Mouse (Mus musculus) T-cell, adult 2 months (primary cell): ENCODE measurements around the gene 1700037H04Rik.

Experiments used
- DNase-seq: peaks from one replicate; pipeline ENCODE4 v3.0.0; 2022; ENCODE audit warnings: low spot score

The 1700037H04Rik gene

DNA sequence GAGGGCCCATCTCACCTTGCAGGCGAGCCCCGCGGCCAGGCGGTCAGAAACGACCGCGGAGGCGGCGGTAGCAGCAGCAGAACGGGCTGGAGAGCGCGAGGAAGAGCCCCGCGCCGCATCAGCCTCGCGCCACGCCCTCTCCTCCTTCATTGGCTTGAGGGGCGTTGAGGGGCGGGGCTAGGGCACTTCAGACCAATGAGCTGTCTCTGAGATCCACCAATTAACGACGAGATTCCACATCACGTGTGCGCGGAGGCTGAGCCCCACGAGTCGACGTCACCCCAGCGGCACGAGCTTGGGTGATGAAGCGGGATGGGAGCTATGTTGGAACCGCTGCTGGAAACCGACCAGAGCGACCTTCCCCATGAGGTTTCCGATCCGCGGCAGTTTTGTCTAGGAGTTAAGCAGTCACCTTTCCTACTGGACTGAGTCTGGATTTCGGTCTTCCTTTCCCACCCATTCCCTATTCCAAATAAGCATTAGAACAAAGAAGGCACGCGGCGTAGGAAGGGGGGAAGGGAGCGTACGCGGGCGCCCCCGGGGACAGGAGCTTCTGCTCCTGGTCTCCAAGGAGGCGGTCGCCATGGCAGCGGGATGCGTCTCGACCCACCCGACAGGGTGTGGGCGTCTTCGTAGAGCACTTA, at the start of gene 1700037H04Rik:
Gene 1700037H04Rik, minus strand, starts transcription at position 144 of the 644 bp plus-strand sequence.
- peak; percentile 95 for DNase-seq

DNA sequence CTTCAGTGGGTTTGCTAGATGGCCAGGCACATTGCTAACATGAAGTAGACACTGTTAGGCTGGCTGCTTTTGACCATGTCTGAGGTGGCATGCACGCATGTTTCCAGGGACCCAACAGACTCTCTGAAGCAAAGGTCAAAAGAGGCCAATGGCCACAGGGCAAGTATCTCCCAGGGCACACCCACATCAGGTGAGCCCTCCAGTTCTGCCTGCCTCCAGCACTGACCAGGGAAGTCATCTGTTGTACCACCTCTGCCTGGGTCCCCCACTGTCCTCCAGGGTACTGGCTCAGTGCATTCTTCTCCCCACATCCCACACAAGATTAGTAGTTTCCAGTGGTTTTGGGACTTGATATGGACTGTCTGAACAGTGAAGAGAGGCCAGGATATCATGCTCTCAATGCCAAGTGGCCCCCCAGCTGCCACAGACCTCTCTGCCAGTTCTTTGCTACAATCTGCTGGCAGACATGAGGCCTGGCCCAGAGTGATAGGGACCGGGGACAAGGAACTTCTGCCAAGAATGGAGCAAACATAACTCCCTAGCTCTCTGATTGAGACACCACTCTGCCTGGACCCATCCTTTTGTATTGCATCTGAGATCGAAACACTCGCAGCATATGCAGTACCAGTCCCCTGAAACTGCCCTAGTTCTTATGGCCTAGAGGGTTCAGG, 49.4 kb upstream of the 1700037H04Rik start:
- DNase-seq: no peak

DNA sequence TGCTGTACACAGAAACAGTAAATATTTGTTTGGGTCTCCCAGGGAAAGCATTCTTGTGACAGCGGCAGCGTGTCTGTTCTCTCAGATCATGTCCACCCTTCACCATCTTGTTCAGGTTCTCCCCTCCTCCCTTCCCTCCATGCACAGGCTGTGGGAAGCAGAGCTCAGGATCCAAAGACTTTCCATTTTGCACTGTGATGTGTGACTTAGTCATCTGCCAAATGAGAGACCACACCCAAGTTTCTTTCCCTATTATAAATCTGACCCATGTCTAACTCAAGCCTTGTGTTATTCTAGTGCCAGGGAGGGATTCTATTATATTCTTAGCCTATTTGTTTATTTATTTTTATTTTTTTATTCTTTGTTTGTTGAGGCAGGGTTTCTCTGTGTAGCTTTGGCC, 48.5 kb upstream of the 1700037H04Rik start:
- DNase-seq: no peak

DNA sequence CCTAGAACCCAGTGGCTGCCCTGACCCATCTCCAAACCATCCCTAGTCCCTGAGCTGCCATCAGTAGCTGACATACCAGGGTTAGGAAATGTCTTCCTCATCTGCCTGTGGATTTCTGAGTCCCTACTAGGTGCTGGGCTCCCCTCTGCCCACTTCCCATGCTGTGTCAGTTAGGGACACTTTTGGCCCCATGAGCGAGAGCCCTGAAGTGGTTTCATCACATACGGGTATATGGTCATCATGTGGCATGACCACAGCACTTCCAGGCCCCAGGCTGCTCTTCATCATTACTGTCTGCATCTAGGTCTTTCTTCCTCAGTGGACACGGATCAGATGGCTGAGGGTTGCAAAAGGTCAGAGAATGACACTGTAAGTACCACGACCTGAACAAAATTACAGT, 46.9 kb upstream of the 1700037H04Rik start, which contains the start of gene Ap5s1:
Gene Ap5s1, plus strand, starts transcription at position 301 of the 400 bp plus-strand sequence.
- no peak for DNase-seq

DNA sequence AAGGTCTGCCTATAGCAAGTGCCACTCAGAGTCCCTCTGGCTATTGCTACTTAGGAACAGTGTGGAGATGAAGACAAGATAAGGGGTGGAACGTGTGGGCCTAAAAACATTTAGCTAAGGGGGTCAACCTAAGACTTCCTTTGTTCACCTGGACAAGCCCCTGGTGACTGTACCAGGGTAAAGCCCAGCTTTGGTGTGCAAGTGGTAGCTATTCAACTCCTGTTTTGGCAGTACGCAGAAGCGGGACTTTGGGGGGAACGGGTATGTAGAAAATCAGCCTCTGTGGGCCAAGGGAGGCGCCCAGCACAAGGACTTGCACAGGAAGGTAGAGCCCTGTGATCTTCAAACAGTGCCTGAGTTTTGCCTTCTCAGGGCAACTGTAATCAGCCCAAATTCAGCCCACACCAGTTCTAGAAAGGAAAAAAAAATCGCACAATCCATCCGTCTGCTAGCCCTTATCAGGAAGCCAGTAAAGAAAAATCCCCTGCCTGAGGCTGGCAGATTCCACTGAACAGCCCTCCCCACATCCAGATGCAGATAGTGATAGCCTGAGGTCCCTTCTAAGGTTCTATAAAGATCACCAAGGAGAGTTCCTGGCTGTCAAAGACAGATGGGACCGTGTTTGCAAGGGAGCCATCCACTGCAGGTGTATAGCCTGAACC, 45.8 kb upstream of the 1700037H04Rik start:
- DNase-seq: no peak

DNA sequence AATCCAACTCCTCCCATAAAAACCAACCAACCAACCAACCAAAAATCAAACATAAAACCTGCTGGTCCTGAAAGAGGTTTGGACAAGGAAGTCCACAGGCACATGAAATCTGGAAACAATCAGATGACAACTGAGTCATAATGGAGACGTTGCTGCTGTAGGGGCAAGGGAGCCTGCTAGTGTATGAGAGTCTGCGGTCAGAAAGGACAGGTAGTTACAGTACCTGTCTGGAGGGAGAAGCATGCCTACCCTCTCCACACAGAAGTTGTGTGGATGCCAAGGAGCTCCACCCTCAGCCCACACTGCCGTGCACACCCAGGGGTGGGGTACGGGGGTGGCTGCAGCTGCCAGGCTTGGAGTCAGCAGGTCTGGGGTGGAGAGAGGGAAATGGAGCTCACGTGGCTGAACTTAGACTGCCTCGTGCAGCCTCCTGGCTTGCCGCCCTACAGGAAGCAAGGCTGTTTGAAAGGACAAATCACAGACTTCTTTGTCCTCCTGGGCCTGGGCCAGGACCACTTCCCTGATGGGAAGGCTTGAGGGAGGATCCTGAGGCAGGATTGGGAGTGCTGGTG, 44.6 kb upstream of the 1700037H04Rik start:
- DNase-seq: no peak

DNA sequence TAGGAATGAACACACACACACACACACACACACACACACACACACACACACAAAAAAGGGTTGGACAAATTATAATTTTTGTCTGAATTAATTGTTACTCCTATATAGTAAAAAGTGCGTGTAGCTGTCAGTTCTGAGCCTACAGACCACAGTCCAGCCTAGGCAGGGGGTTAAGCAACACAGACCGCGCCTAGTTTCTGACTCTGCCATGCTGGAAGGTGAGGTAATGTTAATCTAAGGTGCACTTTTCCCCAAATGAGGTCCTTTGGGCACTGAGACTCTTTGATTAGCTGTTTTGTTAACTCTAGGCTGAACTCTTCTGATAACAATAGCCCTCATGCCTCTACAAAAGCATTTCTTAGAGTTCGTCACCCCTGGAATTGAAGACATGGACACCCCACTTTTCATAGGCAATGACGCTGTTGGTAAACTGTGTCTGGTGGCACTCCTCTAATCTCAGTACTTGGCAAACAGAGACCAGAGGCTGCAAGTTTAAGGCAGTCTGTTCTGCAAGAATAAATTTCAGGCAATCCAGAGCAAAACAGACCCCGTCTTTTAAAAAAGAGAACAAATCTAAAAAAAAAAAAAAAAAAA, 44.0 kb upstream of the 1700037H04Rik start:
- no peak for DNase-seq

GRCm38 (mm10) chr2:131201262-131201661, 41.4 kb upstream of the 1700037H04Rik start:
- DNase-seq: no peak

GRCm38 (mm10) chr2:131200710-131201109, 40.8 kb upstream of the 1700037H04Rik start:
- no peak for DNase-seq

- DNase-seq: no peak
These were observed 36.9 kb upstream of the 1700037H04Rik start for GRCm38 (mm10) chr2:131196606-131197316.

DNA sequence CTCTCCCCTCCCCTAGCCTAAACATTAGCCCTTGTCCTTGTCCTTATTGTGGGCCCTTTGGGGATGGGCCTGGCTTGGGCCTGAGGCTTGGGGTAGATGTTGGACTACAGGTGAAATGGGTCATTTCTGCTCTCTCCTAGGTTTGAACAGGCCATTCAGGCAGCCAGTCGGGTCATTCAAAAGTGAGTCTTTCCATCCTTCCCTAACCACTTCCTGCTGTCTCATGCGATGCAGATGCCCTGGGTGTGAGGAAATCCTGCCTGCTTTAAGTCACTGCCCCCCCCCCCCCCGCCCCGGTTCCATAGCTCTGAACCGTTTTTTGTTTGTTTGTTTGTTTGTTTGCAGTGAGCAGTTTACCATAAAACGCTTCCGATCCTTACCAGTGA, 31.1 kb upstream of the 1700037H04Rik start:
- no peak for DNase-seq

DNA sequence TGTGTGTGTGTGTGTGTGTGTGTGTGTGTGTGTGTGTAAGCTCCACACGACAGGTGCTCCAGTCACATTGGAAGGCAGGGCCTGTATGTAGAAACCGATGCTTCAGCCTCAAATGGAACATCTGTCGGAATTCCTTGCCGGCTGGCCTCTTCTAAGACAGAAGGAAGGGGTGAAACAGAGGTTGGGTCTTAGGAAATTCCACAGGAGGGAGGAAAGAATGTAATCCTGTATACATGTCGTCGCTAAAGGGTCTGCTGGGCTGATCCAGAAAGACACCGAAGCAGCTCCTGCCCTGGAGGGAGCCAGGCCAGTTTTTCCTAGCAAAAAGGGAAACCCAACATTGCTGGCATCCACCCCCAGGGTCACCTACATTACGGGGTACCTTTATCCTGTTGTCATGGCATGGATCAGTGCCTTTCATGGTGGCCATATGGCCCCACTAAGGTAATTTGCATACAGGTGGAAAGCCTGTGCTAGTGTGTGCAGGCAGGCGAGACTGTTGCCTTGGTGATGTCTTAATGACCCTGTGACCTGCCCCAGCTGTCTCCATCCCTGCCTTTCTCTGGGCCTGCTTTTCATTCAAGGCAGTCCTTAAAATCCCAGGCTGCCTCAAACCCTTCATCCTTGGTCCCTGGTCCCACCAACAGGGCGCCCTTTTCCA, 30.6 kb upstream of the 1700037H04Rik start:
- no peak for DNase-seq

GRCm38 (mm10) chr2:131189521-131190309, 29.8 kb upstream of the 1700037H04Rik start:
- peak; percentile 57 for DNase-seq

GRCm38 (mm10) chr2:131188311-131188710, 28.4 kb upstream of the 1700037H04Rik start:
- DNase-seq: peak; percentile 24

- no peak for DNase-seq
These were observed 27.7 kb upstream of the 1700037H04Rik start for GRCm38 (mm10) chr2:131187602-131187922.

DNA sequence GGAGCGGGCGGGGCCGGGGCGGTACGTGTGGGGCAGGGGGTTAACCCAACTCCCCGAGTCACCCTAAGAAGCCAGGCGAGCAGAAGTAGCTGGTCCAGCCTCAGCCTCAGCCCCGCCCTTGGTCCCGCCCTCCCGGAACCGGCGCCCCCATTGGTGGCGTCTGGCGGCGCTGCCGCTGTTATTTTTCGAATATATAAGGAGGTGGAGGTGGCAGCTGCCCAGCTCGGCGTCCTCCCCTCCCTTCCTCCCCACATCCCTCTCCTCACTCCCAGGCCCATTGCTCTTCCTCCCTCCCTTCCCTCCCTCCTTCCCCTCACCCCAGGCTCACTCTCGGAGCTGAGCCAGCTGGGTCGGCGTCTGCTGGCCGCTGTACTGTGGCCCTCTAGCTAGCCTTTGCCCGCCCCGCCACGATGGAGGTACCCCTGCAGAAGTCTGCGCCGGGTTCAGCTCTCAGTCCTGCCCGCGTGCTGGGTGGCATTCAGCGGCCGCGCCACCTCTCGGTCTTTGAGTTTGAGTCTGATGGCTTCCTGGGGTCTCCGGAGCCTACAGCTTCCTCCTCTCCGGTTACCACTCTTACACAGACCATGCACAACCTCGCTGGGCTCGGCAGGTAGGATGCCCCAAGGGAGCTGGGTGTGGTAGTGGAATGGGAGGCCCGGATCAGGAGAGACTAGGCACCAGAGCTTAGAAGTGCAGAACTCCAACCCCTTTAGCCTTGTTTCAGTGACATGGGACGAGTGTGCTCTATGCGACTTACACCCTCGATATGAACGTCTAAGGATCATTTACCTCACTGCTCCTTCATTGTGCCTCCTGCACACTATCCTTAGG, 27.1 kb upstream of the 1700037H04Rik start, which contains the start of the genes Cdc25b and Spef1:
Gene Cdc25b, plus strand, starts transcription at position 179 of the 831 bp plus-strand sequence.
Gene Spef1, minus strand, starts transcription at position 512 of the 831 bp plus-strand sequence.
- peak; percentile 76 for DNase-seq

GRCm38 (mm10) chr2:131186343-131186742, 26.5 kb upstream of the 1700037H04Rik start:
- no peak for DNase-seq

- DNase-seq: peak; percentile 68
These were observed 20.2 kb upstream of the 1700037H04Rik start, which contains the start of gene Cenpb for GRCm38 (mm10) chr2:131179990-131180587. Gene Cenpb, minus strand, starts transcription at chr2:131180067.
